Mouse (Mus musculus): ENCODE measurements around the gene Nlrc3.

DNA sequence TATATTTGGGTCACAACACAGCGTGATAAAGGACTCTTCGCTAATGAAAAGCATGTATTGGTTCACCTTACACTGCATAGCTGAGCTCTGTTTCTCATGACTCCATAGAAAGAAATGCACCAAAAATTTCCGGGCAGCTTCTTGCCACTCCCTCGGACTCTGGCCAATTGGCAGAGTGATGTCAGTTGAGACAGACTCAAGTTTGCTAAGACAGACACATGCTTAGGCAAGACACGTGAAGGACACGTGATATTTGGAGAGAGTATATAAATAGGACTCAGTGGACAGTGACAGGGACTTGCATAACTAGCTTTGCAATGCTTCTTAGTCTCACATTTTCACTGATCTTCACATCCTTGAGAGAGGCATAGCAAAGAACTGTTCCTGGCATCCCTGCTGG is 20.1 kb downstream of the Nlrc3 start:
- TF ChIP-seq POLR2A (IDR thresholded peaks at IDR 0.05; ENCODE audit: borderline replicate concordance, low read depth, low read length) (no peak), CTCF (IDR thresholded peaks at IDR 0.05; ENCODE audit: low read depth, low read length) (no peak)

All from bone marrow macrophage, adult 2 months (primary cell).